Mouse (Mus musculus): ENCODE results near the gene Fam161b. TPM values are rescaled to one million over a fixed set of nuclear protein-coding genes. Genes with fewer than 3 reads are reported as not detected.

Gene Fam161b
- total and polyA plus RNA-seq, 2 experiments from 2014 or later: 9.2 to 9.7 TPM

DNA sequence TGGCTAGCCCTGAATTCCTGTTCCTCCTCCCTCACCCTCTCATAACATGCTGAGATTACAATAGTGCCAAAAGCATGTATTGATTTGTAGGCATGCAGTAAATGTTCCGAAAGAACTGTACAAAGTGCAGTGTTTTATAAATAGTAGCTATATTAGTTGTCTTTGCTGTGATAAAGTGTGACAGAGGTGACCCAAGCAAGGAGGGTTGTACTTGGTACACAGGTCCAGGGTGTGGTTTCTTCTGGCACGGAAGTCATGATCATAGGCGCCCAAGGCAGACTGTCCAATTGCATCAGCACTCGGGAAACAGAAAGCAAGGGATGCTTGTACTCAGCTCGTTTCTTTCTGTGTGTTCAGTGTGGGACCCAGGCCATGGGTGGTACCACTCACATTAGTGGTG, 57.5 kb downstream of the Fam161b start:
- Histone ChIP-seq H3K4me2 (ENCODE audit: low read depth) (no peak overlapping the region), H3K4me1 (ENCODE audit: insufficient read depth) (no peaks in the 10 kb centered on the region), H3K4me3 (ENCODE audit: low read depth, low read length) (no peak overlapping the region), H3K36me3 (ENCODE audit: insufficient read depth) (peaks cover 9% of the 10 kb centered on the region; the same call in 1 of the 2 replicates), H3K27ac (ENCODE audit: low read depth, low read length) (no peak overlapping the region), H3K27me3 (ENCODE audit: insufficient read depth, low read length) (no peaks in the 10 kb centered on the region), H3K9me3 (ENCODE audit: low read length) (no peaks in the 10 kb centered on the region), H3K9ac (no peak overlapping the region)
- ATAC-seq (no peak), DNase-seq (no peak)
- no peak for TF ChIP-seq CTCF (IDR thresholded peaks at IDR 0.05; ENCODE audit: low read depth)
- 89% methylated on average over 5 of the region's 5 CpGs for WGBS

- no peaks in the 10 kb centered on the region for H3K4me1 ChIP-seq (ENCODE audit: insufficient read depth)
- no peaks in the 10 kb centered on the region for H3K9me3 ChIP-seq (ENCODE audit: low read length)
- no peak overlapping the region for H3K9ac ChIP-seq
- DNase-seq (no peak), ATAC-seq (no peak)
- no peak overlapping the region for H3K4me3 ChIP-seq (ENCODE audit: low read depth, low read length)
- H3K4me2 ChIP-seq (ENCODE audit: low read depth): no peak overlapping the region
- no peak overlapping the region for H3K27ac ChIP-seq (ENCODE audit: low read depth, low read length)
- H3K36me3 ChIP-seq (ENCODE audit: insufficient read depth): peaks cover 10% of the 10 kb centered on the region; the same call in 1 of the 2 replicates
- no peak for TF ChIP-seq CTCF (IDR thresholded peaks at IDR 0.05; ENCODE audit: low read depth)
- WGBS: 98% methylated on average over 2 of the region's 2 CpGs
- H3K27me3 ChIP-seq (ENCODE audit: insufficient read depth, low read length): no peaks in the 10 kb centered on the region
Observed at GRCm38 (mm10) chr12:84299265-84299664, 62.4 kb downstream of the Fam161b start.

- WGBS: 94% methylated on average over 6 of the region's 6 CpGs
- H3K36me3 ChIP-seq (ENCODE audit: insufficient read depth): peaks cover 10% of the 10 kb centered on the region
- no peak for TF ChIP-seq CTCF (IDR thresholded peaks at IDR 0.05; ENCODE audit: low read depth)
Observed at GRCm38 (mm10) chr12:84297851-84298250, 63.8 kb downstream of the Fam161b start.

More at GRCm38 (mm10) chr12:84297851-84298250, 63.8 kb downstream of the Fam161b start:
- H3K4me3 ChIP-seq (ENCODE audit: low read depth, low read length): no peak overlapping the region
- no peak overlapping the region for H3K4me2 ChIP-seq (ENCODE audit: low read depth)
- DNase-seq (no peak), ATAC-seq (no peak)
- H3K9me3 ChIP-seq (ENCODE audit: low read length): no peaks in the 10 kb centered on the region
- no peaks in the 10 kb centered on the region for H3K4me1 ChIP-seq (ENCODE audit: insufficient read depth)
- no peak overlapping the region for H3K27ac ChIP-seq (ENCODE audit: low read depth, low read length)
- H3K9ac ChIP-seq: no peak overlapping the region
- H3K27me3 ChIP-seq (ENCODE audit: insufficient read depth, low read length): no peaks in the 10 kb centered on the region

Other genes starting within 250 kb of the Fam161b start
- 14.2 and 20.3 TPM in 2 replicates for gene Dnal1, start 247.5 kb downstream of the Fam161b start, total RNA-seq (2014; rRNA removed)
- 7.5 and 13.5 TPM in 2 replicates for gene Dnal1, start 247.5 kb downstream of the Fam161b start, polyA plus RNA-seq (2015; fragmentation: Nextera tagmentation; extraction: Ambion mirVana)
- gene Pnma1, start 213.3 kb downstream of the Fam161b start, total RNA-seq (2014; rRNA removed): 13.9 and 14.2 TPM in 2 replicates
- 9.3 and 12.0 TPM in 2 replicates for gene Pnma1, start 213.3 kb downstream of the Fam161b start, polyA plus RNA-seq (2015; fragmentation: Nextera tagmentation; extraction: Ambion mirVana)
- 7.0 and 7.9 TPM in 2 replicates for gene Elmsan1, start 143.0 kb downstream of the Fam161b start, total RNA-seq (2014; rRNA removed)
- 2.2 and 2.5 TPM in 2 replicates for gene Elmsan1, start 143.0 kb downstream of the Fam161b start, polyA plus RNA-seq (2015; fragmentation: Nextera tagmentation; extraction: Ambion mirVana)
- gene Ptgr2, start 76.6 kb downstream of the Fam161b start, total RNA-seq (2014; rRNA removed): 14.5 and 18.7 TPM in 2 replicates
- 11.0 and 17.3 TPM in 2 replicates for gene Ptgr2, start 76.6 kb downstream of the Fam161b start, polyA plus RNA-seq (2015; fragmentation: Nextera tagmentation; extraction: Ambion mirVana)
- gene Zfp410, start 45.0 kb downstream of the Fam161b start, total RNA-seq (2014; rRNA removed): 73.2 and 88.7 TPM in 2 replicates
- 48.7 and 52.2 TPM in 2 replicates for gene Zfp410, start 45.0 kb downstream of the Fam161b start, polyA plus RNA-seq (2015; fragmentation: Nextera tagmentation; extraction: Ambion mirVana)
- 62.0 and 83.1 TPM in 2 replicates for gene Coq6, start 176 bp downstream of the Fam161b start, total RNA-seq (2014; rRNA removed)
- gene Coq6, start 176 bp downstream of the Fam161b start, polyA plus RNA-seq (2015; fragmentation: Nextera tagmentation; extraction: Ambion mirVana): 39.7 and 40.4 TPM in 2 replicates
- 12.5 and 14.0 TPM in 2 replicates for gene Entpd5, start 47.2 kb upstream of the Fam161b start, total RNA-seq (2014; rRNA removed)
- gene Entpd5, start 47.2 kb upstream of the Fam161b start, polyA plus RNA-seq (2015; fragmentation: Nextera tagmentation; extraction: Ambion mirVana): 9.5 and 12.4 TPM in 2 replicates
- 3.0 and 4.0 TPM in 2 replicates for gene Bbof1, start 47.2 kb upstream of the Fam161b start, total RNA-seq (2014; rRNA removed)
- 2.3 and 3.0 TPM in 2 replicates for gene Bbof1, start 47.2 kb upstream of the Fam161b start, polyA plus RNA-seq (2015; fragmentation: Nextera tagmentation; extraction: Ambion mirVana)
- gene Rnf113a2, start 55.4 kb upstream of the Fam161b start, total RNA-seq (2014; rRNA removed): 15.5 and 16.5 TPM in 2 replicates
- 20.3 and 20.4 TPM in 2 replicates for gene Rnf113a2, start 55.4 kb upstream of the Fam161b start, polyA plus RNA-seq (2015; fragmentation: Nextera tagmentation; extraction: Ambion mirVana)
- gene Aldh6a1, start 89.2 kb upstream of the Fam161b start, total RNA-seq (2014; rRNA removed): 29.8 and 35.9 TPM in 2 replicates
- 28.8 and 33.9 TPM in 2 replicates for gene Aldh6a1, start 89.2 kb upstream of the Fam161b start, polyA plus RNA-seq (2015; fragmentation: Nextera tagmentation; extraction: Ambion mirVana)
- 18.2 and 22.1 TPM in 2 replicates for gene Lin52, start 89.6 kb upstream of the Fam161b start, total RNA-seq (2014; rRNA removed)
- gene Lin52, start 89.6 kb upstream of the Fam161b start, polyA plus RNA-seq (2015; fragmentation: Nextera tagmentation; extraction: Ambion mirVana): 18.1 and 23.6 TPM in 2 replicates
- 0.46 and 0.67 TPM in 2 replicates for gene Vsx2, start 207.9 kb upstream of the Fam161b start, total RNA-seq (2014; rRNA removed)
- gene Vsx2, start 207.9 kb upstream of the Fam161b start, polyA plus RNA-seq (2015; fragmentation: Nextera tagmentation; extraction: Ambion mirVana): 0.05 and 0.10 TPM in 2 replicates